Mouse (Mus musculus) ES-E14 (cell line): ENCODE measurements around the gene Agk. TPM values are rescaled to one million over a fixed set of nuclear protein-coding genes. Genes with fewer than 3 reads are reported as not detected.

ENCODE experiments used
- DNase-seq: peaks from one replicate; pipeline ENCODE4 v3.0.0-alpha.2; 2013; ENCODE audit warnings: low read depth, low spot score
- H3K27ac ChIP-seq: 2 replicates; pipeline ENCODE4 v1.5.1; 2012; ENCODE audit warnings: low read depth, mild to moderate bottlenecking, low read length, moderate library complexity, mixed read lengths; ENCODE audit not compliant: poor library complexity, insufficient read depth, severe bottlenecking
- H3K36me3 ChIP-seq: 2 replicates; pipeline ENCODE4 v1.6.1; 2012; ENCODE audit warnings: mild to moderate bottlenecking, low read length, moderate library complexity, mixed read lengths; ENCODE audit not compliant: control insufficient read depth, poor library complexity, insufficient read depth, severe bottlenecking
- H3K4me1 ChIP-seq, 2 experiments: fragments of 150-350 bp in 1 of 2; sonication (generic) in 1 of 2; 2 replicates each; pipeline ENCODE4 v1.6.1; 2012; ENCODE audit warnings: low read length in 2 of 2, mild to moderate bottlenecking in 1 of 2, mixed read lengths in 1 of 2; ENCODE audit not compliant: control insufficient read depth in 2 of 2, insufficient read depth in 2 of 2, poor library complexity in 1 of 2
- H3K4me3 ChIP-seq, 2 experiments: fragments of 150-350 bp in 1 of 2; sonication (generic) in 1 of 2; 2 replicates each; pipeline ENCODE4 v1.5.1; 2012; ENCODE audit warnings: low read length in 2 of 2, low read depth in 1 of 2, mild to moderate bottlenecking in 1 of 2, mixed read lengths in 1 of 2; ENCODE audit not compliant: insufficient read depth in 1 of 2, poor library complexity in 1 of 2, severe bottlenecking in 1 of 2
- H3K9ac ChIP-seq: 2 replicates; pipeline ENCODE4 v1.6.1; 2012; ENCODE audit warnings: low read depth, mild to moderate bottlenecking, low read length, mixed read lengths; ENCODE audit not compliant: poor library complexity, insufficient read depth, severe bottlenecking
- H3K9me3 ChIP-seq: fragments of 150-350 bp; sonication (generic); 2 replicates; pipeline ENCODE4 v1.6.1; 2012; ENCODE audit warnings: low read depth, mild to moderate bottlenecking, low read length; ENCODE audit not compliant: control insufficient read depth, insufficient read depth
- CHD2 ChIP-seq: IDR thresholded peaks from 2 replicates; pipeline ENCODE4 v1.6.1; 2014; ENCODE audit warnings: mild to moderate bottlenecking, low read depth, low read length, inconsistent platforms
- HCFC1 ChIP-seq: IDR thresholded peaks from 2 replicates; pipeline ENCODE4 v1.6.1; 2012; ENCODE audit warnings: low read length, inconsistent platforms, borderline replicate concordance; ENCODE audit not compliant: insufficient read depth
- MAFK ChIP-seq: IDR thresholded peaks from 2 replicates; pipeline ENCODE4 v1.6.1; 2014; ENCODE audit warnings: mild to moderate bottlenecking, low read depth, low read length, inconsistent platforms; ENCODE audit not compliant: insufficient read depth
- ZC3H11A ChIP-seq: IDR thresholded peaks from 2 replicates; pipeline ENCODE4 v1.6.1; 2012; ENCODE audit warnings: low read depth, mild to moderate bottlenecking, inconsistent platforms, low read length, borderline replicate concordance
- ZNF384 ChIP-seq: IDR thresholded peaks from 2 replicates; pipeline ENCODE4 v1.6.1; 2012; ENCODE audit warnings: low read depth, low read length, inconsistent platforms
- in situ Hi-C, 2 experiments: fragments of 600-800 bp; cut with MboI; formaldehyde crosslinking; loops; one replicate each; pipeline ENCODE4 v1.15.1; 2025; ENCODE audit warnings: low sequenced_read_pairs in 2 of 2, inconsistent platforms in 1 of 2; ENCODE audit not compliant: unreplicated experiment in 2 of 2
- total RNA-seq: library from RNA; depleted of rRNA; stranded (reverse); fragments of 300-350 nt; gene quantifications from 2 replicates; pipeline ENCODE4 v1.2.3, GENCODE M21; 2012

Agk gene
- total RNA-seq, 1 experiment, result 39.2 TPM

GRCm38 (mm10) chr6:40413565-40413964, 88.6 kb downstream of the Agk start:
- DNase-seq, result no peak
- H3K36me3 ChIP-seq, result no peaks in the 10 kb centered on the region
- no peaks in the 10 kb centered on the region for H3K4me1 ChIP-seq
- TF ChIP-seq CHD2, result no peak
- TF ChIP-seq HCFC1, result no peak
- TF ChIP-seq MAFK, result no peak
- TF ChIP-seq ZNF384, result no peak
- TF ChIP-seq ZC3H11A, result no peak
- H3K27ac ChIP-seq, result no peak overlapping the region
- H3K9ac ChIP-seq, result no peak overlapping the region
- in situ Hi-C loops, result no loop called here
- H3K9me3 ChIP-seq, result no peaks in the 10 kb centered on the region
- H3K4me3 ChIP-seq, result no peak overlapping the region

- H3K4me3 ChIP-seq, result no peak overlapping the region
- in situ Hi-C loops, result no loop called here
- H3K27ac ChIP-seq, result no peak overlapping the region
- no peak overlapping the region for H3K9ac ChIP-seq
- H3K4me1 ChIP-seq, result no peaks in the 10 kb centered on the region
- H3K36me3 ChIP-seq, result no peaks in the 10 kb centered on the region
- DNase-seq, result no peak
- TF ChIP-seq MAFK (no peak), HCFC1 (no peak), CHD2 (no peak), ZC3H11A (no peak), ZNF384 (no peak)
- H3K9me3 ChIP-seq, result no peaks in the 10 kb centered on the region
These were observed 90.8 kb downstream of the Agk start for GRCm38 (mm10) chr6:40415799-40416198.

GRCm38 (mm10) chr6:40418386-40418785, 93.4 kb downstream of the Agk start:
- no peaks in the 10 kb centered on the region for H3K9me3 ChIP-seq
- no peaks in the 10 kb centered on the region for H3K36me3 ChIP-seq
- TF ChIP-seq ZC3H11A, result no peak
- H3K27ac ChIP-seq, result no peak overlapping the region
- H3K4me3 ChIP-seq, result no peak overlapping the region
- H3K9ac ChIP-seq, result no peak overlapping the region
- in situ Hi-C loops, result no loop called here
- no peak for DNase-seq
- H3K4me1 ChIP-seq, result no peaks in the 10 kb centered on the region

GRCm38 (mm10) chr6:40421099-40421498, 96.1 kb downstream of the Agk start:
- Histone ChIP-seq H3K9ac (no peak overlapping the region), H3K36me3 (no peaks in the 10 kb centered on the region), H3K27ac (no peak overlapping the region), H3K9me3 (no peaks in the 10 kb centered on the region), H3K4me3 (no peak overlapping the region), H3K4me1 (no peaks in the 10 kb centered on the region)
- no peak for DNase-seq
- in situ Hi-C loops, result no loop called here
- TF ChIP-seq ZNF384 (no peak), MAFK (no peak), HCFC1 (no peak), CHD2 (no peak), ZC3H11A (no peak)

- H3K4me3 ChIP-seq, result no peak overlapping the region
- in situ Hi-C loops, result no loop called here
- H3K27ac ChIP-seq, result no peak overlapping the region
- DNase-seq, result no peak
- H3K9ac ChIP-seq, result no peak overlapping the region
- no peaks in the 10 kb centered on the region for H3K4me1 ChIP-seq
- TF ChIP-seq ZC3H11A, result no peak
- no peak for TF ChIP-seq ZNF384
- TF ChIP-seq HCFC1, result no peak
- no peak for TF ChIP-seq MAFK
- TF ChIP-seq CHD2, result no peak
- H3K9me3 ChIP-seq, result no peaks in the 10 kb centered on the region
- no peaks in the 10 kb centered on the region for H3K36me3 ChIP-seq
These were observed 98.0 kb downstream of the Agk start for GRCm38 (mm10) chr6:40423013-40423412.
